Mouse (Mus musculus) stomach, embryonic 14.5 days (tissue): ENCODE data around the gene Rspo4. TPM values are rescaled to one million over a fixed set of nuclear protein-coding genes. Genes with fewer than 3 reads are reported as not detected.
A peak's percentile ranks its signal among the peaks of the same experiment; 100 is the strongest.

ENCODE experiments used
- ATAC-seq: fragments of 200-750 bp; cut with Nextera tagmentation; 2 replicates; pipeline ENCODE4 v1.8.0; 2017; ENCODE audit warnings: low read depth, moderate TSS enrichment; ENCODE audit not compliant: insufficient number of reproducible peaks, insufficient read depth, low FRiP score
- H3K27ac ChIP-seq: fragments of 300-500 bp; sonication (generic); 2 replicates; pipeline ENCODE4 v1.5.1; 2014; ENCODE audit warnings: mild to moderate bottlenecking, low read length, moderate library complexity, mixed read lengths
- H3K27me3 ChIP-seq: fragments of 300-500 bp; sonication (generic); 2 replicates; pipeline ENCODE4 v1.6.1; 2014; ENCODE audit warnings: low read length, control low read depth, mixed read lengths; ENCODE audit not compliant: control insufficient read depth, insufficient read depth
- H3K36me3 ChIP-seq: fragments of 300-500 bp; sonication (generic); 2 replicates; pipeline ENCODE4 v1.6.1; 2014; ENCODE audit warnings: mild to moderate bottlenecking, control low read depth, low read length, moderate library complexity, mixed read lengths; ENCODE audit not compliant: control insufficient read depth, insufficient read depth
- H3K4me1 ChIP-seq: fragments of 300-500 bp; sonication (generic); 2 replicates; pipeline ENCODE4 v1.6.1; 2014; ENCODE audit warnings: low read length, control low read depth, mixed read lengths; ENCODE audit not compliant: control insufficient read depth, insufficient read depth
- H3K4me2 ChIP-seq: fragments of 300-500 bp; sonication (generic); replicated peaks from 2 replicates; pipeline ENCODE4 v1.6.1; 2014; ENCODE audit warnings: low read depth, low read length, control low read depth
- H3K4me3 ChIP-seq: fragments of 300-500 bp; sonication (generic); 2 replicates; pipeline ENCODE4 v1.5.1; 2014; ENCODE audit warnings: low read depth, low read length, control low read depth
- H3K9ac ChIP-seq: fragments of 300-500 bp; sonication (generic); replicated peaks from 2 replicates; pipeline ENCODE4 v1.6.1; 2014; ENCODE audit warnings: low read depth, mild to moderate bottlenecking, control low read depth, low read length, moderate library complexity, mixed read lengths
- H3K9me3 ChIP-seq: fragments of 300-500 bp; sonication (generic); 2 replicates; pipeline ENCODE4 v1.6.1; 2016; ENCODE audit warnings: low read depth, low read length, control low read depth; ENCODE audit not compliant: control insufficient read depth
- WGBS: fragments of 180-500 bp; shearing (Covaris S2); extraction: QIAGEN DNeasy Blood & Tissue Kit; methylation state at CpG from one replicate; pipeline ENCODE4 v1.1.7; 2014; 5-methylcytosine and 5-hydroxymethylcytosine counted together
- polyA plus RNA-seq: library from polyadenylated mRNA; unstranded; fragments of >200 nt; fragmentation: Nextera tagmentation; extraction: Ambion mirVana; gene quantifications from 2 replicates; pipeline ENCODE4 v1.2.1, GENCODE M21; 2014

The Rspo4 gene
- not detected in 2 replicates for polyA plus RNA-seq

GRCm38 (mm10) chr2:151842648-151843226, at the start of gene Rspo4:
Rspo4 (plus strand) TSS chr2:151842927.
- no peaks in the 10 kb centered on the region for H3K9me3 ChIP-seq
- peaks cover 12% of the 10 kb centered on the region for H3K27me3 ChIP-seq
- 0 out of 2 replicates have a peak, but pooled peaks cover 8% of the 10 kb centered on the region for H3K4me1 ChIP-seq
- ATAC-seq: peak; percentile 38; the same call in 1 of the 2 replicates
- H3K36me3 ChIP-seq: no peaks in the 10 kb centered on the region
- peak within 1 kb of the TSS; percentile 77 for H3K4me2 ChIP-seq
- no peak within 1 kb of the TSS; the same call in 1 of the 2 replicates for H3K9ac ChIP-seq
- 2% methylated on average over 39 of the region's 50 CpGs for WGBS
- H3K27ac ChIP-seq: no peak within 1 kb of the TSS
- peak within 1 kb of the TSS; percentile 37 for H3K4me3 ChIP-seq

GRCm38 (mm10) chr2:151815586-151815985, 27.1 kb upstream of the Rspo4 start:
- Histone ChIP-seq H3K9me3 (no peaks in the 10 kb centered on the region), H3K9ac (no peak overlapping the region), H3K36me3 (no peaks in the 10 kb centered on the region), H3K4me3 (no peak overlapping the region), H3K27me3 (no peaks in the 10 kb centered on the region), H3K4me2 (no peak overlapping the region), H3K4me1 (no peaks in the 10 kb centered on the region), H3K27ac (no peak overlapping the region)
- WGBS: 82% methylated on average over 4 of the region's 4 CpGs
- no peak for ATAC-seq

GRCm38 (mm10) chr2:151862257-151862810, 19.6 kb downstream of the Rspo4 start:
- Histone ChIP-seq H3K4me1 (no peaks in the 10 kb centered on the region), H3K36me3 (no peaks in the 10 kb centered on the region), H3K4me3 (no peak overlapping the region), H3K9ac (no peak overlapping the region), H3K27me3 (no peaks in the 10 kb centered on the region), H3K9me3 (no peaks in the 10 kb centered on the region), H3K27ac (no peak overlapping the region), H3K4me2 (no peak overlapping the region)
- WGBS: 48% methylated on average over 5 of the region's 5 CpGs
- no peak for ATAC-seq

GRCm38 (mm10) chr2:151864941-151865340, 22.2 kb downstream of the Rspo4 start:
- Histone ChIP-seq H3K4me2 (no peak overlapping the region), H3K9ac (no peak overlapping the region), H3K4me1 (no peaks in the 10 kb centered on the region), H3K36me3 (no peaks in the 10 kb centered on the region), H3K9me3 (no peaks in the 10 kb centered on the region), H3K27ac (no peak overlapping the region), H3K27me3 (no peaks in the 10 kb centered on the region), H3K4me3 (no peak overlapping the region)
- ATAC-seq: no peak
- WGBS: 85% methylated on average over 6 of the region's 6 CpGs

GRCm38 (mm10) chr2:151866487-151866886, 23.8 kb downstream of the Rspo4 start:
- ATAC-seq: 0 out of 2 replicates have a peak, but pooled peaks have one; percentile 26
- H3K9me3 ChIP-seq: no peaks in the 10 kb centered on the region
- 40% methylated on average over 4 of the region's 4 CpGs for whole genome bisulfite sequencing

GRCm38 (mm10) chr2:151868196-151868595, 25.5 kb downstream of the Rspo4 start:
- no peak overlapping the region for H3K9ac ChIP-seq
- H3K36me3 ChIP-seq: no peaks in the 10 kb centered on the region
- H3K9me3 ChIP-seq: no peaks in the 10 kb centered on the region
- H3K4me1 ChIP-seq: no peaks in the 10 kb centered on the region
- no peak overlapping the region for H3K27ac ChIP-seq
- no peak for ATAC-seq
- no peaks in the 10 kb centered on the region for H3K27me3 ChIP-seq
- WGBS: 79% methylated on average over 8 of the region's 8 CpGs
- no peak overlapping the region for H3K4me3 ChIP-seq
- no peak overlapping the region for H3K4me2 ChIP-seq

More at GRCm38 (mm10) chr2:151866487-151866886, 23.8 kb downstream of the Rspo4 start:
- H3K4me2 ChIP-seq: no peak overlapping the region
- H3K36me3 ChIP-seq: no peaks in the 10 kb centered on the region
- no peaks in the 10 kb centered on the region for H3K4me1 ChIP-seq
- no peak overlapping the region for H3K9ac ChIP-seq
- no peak overlapping the region for H3K27ac ChIP-seq
- no peak overlapping the region for H3K4me3 ChIP-seq
- H3K27me3 ChIP-seq: no peaks in the 10 kb centered on the region

GRCm38 (mm10) chr2:151874551-151874950, 31.8 kb downstream of the Rspo4 start:
- Histone ChIP-seq H3K4me1 (no peaks in the 10 kb centered on the region), H3K4me2 (no peak overlapping the region), H3K4me3 (no peak overlapping the region), H3K27ac (no peak overlapping the region), H3K9ac (no peak overlapping the region), H3K27me3 (no peaks in the 10 kb centered on the region), H3K36me3 (no peaks in the 10 kb centered on the region), H3K9me3 (no peaks in the 10 kb centered on the region)
- ATAC-seq: no peak

GRCm38 (mm10) chr2:151876012-151876485, 33.3 kb downstream of the Rspo4 start:
- H3K36me3 ChIP-seq: no peaks in the 10 kb centered on the region
- ATAC-seq: peak; percentile 71
- H3K27me3 ChIP-seq: no peaks in the 10 kb centered on the region
- H3K9me3 ChIP-seq: no peaks in the 10 kb centered on the region
- H3K9ac ChIP-seq: no peak overlapping the region
- WGBS: 14% methylated on average over 8 of the region's 8 CpGs
- H3K27ac ChIP-seq: no peak overlapping the region
- H3K4me3 ChIP-seq: no peak overlapping the region
- H3K4me2 ChIP-seq: no peak overlapping the region
- no peaks in the 10 kb centered on the region for H3K4me1 ChIP-seq
